Mouse (Mus musculus) heart, postnatal 4 days (tissue): ENCODE data around the gene Thtpa. TPM values are rescaled to one million over a fixed set of nuclear protein-coding genes. Genes with fewer than 3 reads are reported as not detected.

Experiments
- DNase-seq: peaks from one replicate; pipeline ENCODE4 v3.0.0; 2021
- total RNA-seq, 2 experiments: library from RNA; stranded (reverse); gene quantifications; 2 replicates each; pipeline ENCODE4 v1.2.3; 2021

Thtpa gene
- total RNA-seq, 2 experiments from 2014 or later = 12.2 to 13.2 TPM

GRCm38 (mm10) chr14:55078366-55078989, 16.1 kb upstream of the Thtpa start:
- no peak for DNase-seq

GRCm38 (mm10) chr14:55079214-55079970, 15.2 kb upstream of the Thtpa start:
- DNase-seq = peak; percentile 82

- no peak for DNase-seq
Observed at GRCm38 (mm10) chr14:55081105-55081504, 13.5 kb upstream of the Thtpa start.

- no peak for DNase-seq
Observed at GRCm38 (mm10) chr14:55083481-55083880, 11.1 kb upstream of the Thtpa start.

- DNase-seq = no peak
Observed at GRCm38 (mm10) chr14:55085324-55086008, 9.1 kb upstream of the Thtpa start.

- no peak for DNase-seq
Observed at GRCm38 (mm10) chr14:55086009-55086514, 8.5 kb upstream of the Thtpa start.

GRCm38 (mm10) chr14:55089199-55089947, 5.2 kb upstream of the Thtpa start:
- DNase-seq = no peak

GRCm38 (mm10) chr14:55091209-55091865, 3.2 kb upstream of the Thtpa start:
- no peak for DNase-seq

GRCm38 (mm10) chr14:55092011-55092577, 2.5 kb upstream of the Thtpa start, which contains the start of gene Zfhx2:
Gene Zfhx2, minus strand, starts transcription at chr14:55092324.
- DNase-seq = peak; percentile 90

GRCm38 (mm10) chr14:55093927-55094326, 657 bp upstream of the Thtpa start:
- DNase-seq = no peak

GRCm38 (mm10) chr14:55095263-55095662, 679 bp downstream of the Thtpa start:
- DNase-seq = no peak

GRCm38 (mm10) chr14:55095671-55096070, 1.1 kb downstream of the Thtpa start:
- no peak for DNase-seq

- no peak for DNase-seq
Observed at GRCm38 (mm10) chr14:55096573-55097087, 2.0 kb downstream of the Thtpa start.

- DNase-seq = no peak
Observed at GRCm38 (mm10) chr14:55097646-55098045, 3.1 kb downstream of the Thtpa start.

GRCm38 (mm10) chr14:55098067-55098466, 3.5 kb downstream of the Thtpa start:
- DNase-seq = peak; percentile 63

GRCm38 (mm10) chr14:55101592-55101991, 7.0 kb downstream of the Thtpa start:
- DNase-seq = peak; percentile 74

GRCm38 (mm10) chr14:55102253-55102785, 7.7 kb downstream of the Thtpa start:
- DNase-seq = no peak

GRCm38 (mm10) chr14:55104365-55104764, 9.8 kb downstream of the Thtpa start:
- no peak for DNase-seq

- no peak for DNase-seq
Observed at GRCm38 (mm10) chr14:55105386-55105785, 10.8 kb downstream of the Thtpa start.

GRCm38 (mm10) chr14:55105836-55106809, 11.5 kb downstream of the Thtpa start, which contains the start of gene Ap1g2:
Gene Ap1g2, minus strand, starts transcription at chr14:55106593.
- DNase-seq = peak; percentile 79
